Mouse (Mus musculus) embryonic facial prominence, embryonic 15.5 days (tissue): ENCODE measurements around the gene E130309D02Rik. TPM values are rescaled to one million over a fixed set of nuclear protein-coding genes. Genes with fewer than 3 reads are reported as not detected.
A peak's percentile ranks its signal among the peaks of the same experiment; 100 is the strongest.

Experiments
- ATAC-seq: fragments of 200-750 bp; cut with Nextera tagmentation; 2 replicates; pipeline ENCODE4 v1.8.0; 2017; ENCODE audit warnings: low read depth, moderate TSS enrichment; ENCODE audit not compliant: insufficient number of reproducible peaks, low FRiP score, low TSS enrichment
- H3K27ac ChIP-seq: fragments of 300-500 bp; sonication (generic); replicated peaks from 2 replicates; pipeline ENCODE4 v1.5.1; 2015; ENCODE audit warnings: mild to moderate bottlenecking, inconsistent platforms
- H3K27me3 ChIP-seq: fragments of 300-500 bp; sonication (generic); 2 replicates; pipeline ENCODE4 v1.6.1; 2015; ENCODE audit warnings: inconsistent platforms
- H3K36me3 ChIP-seq: fragments of 300-500 bp; sonication (generic); 2 replicates; pipeline ENCODE4 v1.6.1; 2015; ENCODE audit warnings: mild to moderate bottlenecking, inconsistent platforms
- H3K4me1 ChIP-seq: fragments of 300-500 bp; sonication (generic); 2 replicates; pipeline ENCODE4 v1.6.1; 2015; ENCODE audit warnings: inconsistent platforms
- H3K4me2 ChIP-seq: fragments of 300-500 bp; sonication (generic); replicated peaks from 2 replicates; pipeline ENCODE4 v1.6.1; 2015; ENCODE audit warnings: mild to moderate bottlenecking, inconsistent platforms
- H3K4me3 ChIP-seq: fragments of 300-500 bp; sonication (generic); replicated peaks from 2 replicates; pipeline ENCODE4 v1.5.1; 2015; ENCODE audit warnings: mild to moderate bottlenecking, inconsistent platforms
- H3K9ac ChIP-seq: fragments of 300-500 bp; sonication (generic); 2 replicates; pipeline ENCODE4 v1.6.1; 2015; ENCODE audit warnings: inconsistent platforms
- H3K9me3 ChIP-seq: fragments of 300-500 bp; sonication (generic); replicated peaks from 2 replicates; pipeline ENCODE4 v1.6.1; 2016; ENCODE audit warnings: inconsistent platforms
- WGBS: fragments of 180-500 bp; shearing (Covaris S2); methylation state at CpG from one replicate; pipeline ENCODE4 v1.1.7; 2015; 5-methylcytosine and 5-hydroxymethylcytosine counted together
- polyA plus RNA-seq: library from polyadenylated mRNA; unstranded; fragments of >200 nt; fragmentation: Nextera tagmentation; extraction: Ambion mirVana; gene quantifications from 2 replicates; pipeline ENCODE4 v1.2.1, GENCODE M21; 2015

E130309D02Rik gene
- polyA plus RNA-seq, 1 experiment from 2014 or later = 33.7 TPM

DNA sequence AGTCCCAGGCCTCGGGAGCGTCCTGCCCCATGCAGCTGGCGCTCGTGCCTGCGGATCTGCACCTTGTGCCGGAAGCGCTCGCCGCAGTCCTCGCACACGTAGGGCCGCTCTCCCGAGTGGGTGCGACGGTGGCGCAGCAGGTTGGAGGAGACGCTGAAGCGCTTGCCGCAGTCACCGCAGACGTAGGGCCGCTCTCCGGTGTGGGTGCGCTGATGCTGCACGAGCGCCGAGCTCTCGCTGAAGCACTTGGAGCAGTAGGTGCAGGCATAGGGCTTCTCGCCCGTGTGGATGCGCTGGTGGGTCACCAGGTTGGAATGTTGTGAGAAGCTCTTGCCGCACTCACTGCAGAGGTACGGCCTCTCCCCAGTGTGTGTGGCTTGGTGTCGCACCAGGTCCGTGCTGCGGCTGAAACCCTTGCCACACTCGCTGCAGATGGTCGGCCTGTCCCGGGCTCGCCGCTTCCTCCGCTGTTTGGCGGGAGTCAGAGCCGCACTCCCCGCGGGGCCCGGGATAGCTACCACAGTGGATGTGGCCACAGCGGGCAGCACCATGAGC is 27.3 kb downstream of the E130309D02Rik start:
- peak overlapping the region; percentile 40 for H3K4me2 ChIP-seq
- no peak overlapping the region for H3K9ac ChIP-seq
- peaks cover 18% of the 10 kb centered on the region for H3K4me1 ChIP-seq
- peaks cover 71% of the 10 kb centered on the region for H3K27me3 ChIP-seq
- no peak for ATAC-seq
- no peaks in the 10 kb centered on the region for H3K36me3 ChIP-seq
- no peaks in the 10 kb centered on the region for H3K9me3 ChIP-seq
- H3K4me3 ChIP-seq = peak overlapping the region; percentile 26
- no peak overlapping the region for H3K27ac ChIP-seq
- 8% methylated on average over 48 of the region's 48 CpGs for WGBS

DNA sequence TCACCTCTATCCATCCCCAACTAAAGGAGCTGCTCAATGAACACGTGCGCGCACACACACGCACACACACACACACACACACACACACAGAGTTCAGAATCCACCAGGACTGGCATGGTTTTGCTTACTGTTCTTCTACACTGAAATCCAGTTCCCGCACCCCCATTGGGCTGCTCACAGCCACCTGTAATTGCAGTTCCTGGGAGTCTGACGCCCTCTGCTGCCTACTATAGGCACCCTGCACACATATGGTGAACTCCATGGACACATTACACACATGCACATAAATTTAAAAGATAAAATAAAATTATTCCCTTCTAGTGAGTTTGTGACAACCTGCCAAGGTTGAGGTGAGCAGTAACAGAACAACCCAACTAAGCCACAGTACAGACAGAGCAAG is 30.4 kb downstream of the E130309D02Rik start:
- Histone ChIP-seq H3K27ac (no peak overlapping the region), H3K4me1 (peaks cover 12% of the 10 kb centered on the region), H3K27me3 (peaks cover 45% of the 10 kb centered on the region), H3K9ac (no peak overlapping the region), H3K9me3 (no peaks in the 10 kb centered on the region), H3K4me3 (no peak overlapping the region), H3K36me3 (no peaks in the 10 kb centered on the region), H3K4me2 (no peak overlapping the region)
- no peak for ATAC-seq
- WGBS = 43% methylated on average over 6 of the region's 6 CpGs

DNA sequence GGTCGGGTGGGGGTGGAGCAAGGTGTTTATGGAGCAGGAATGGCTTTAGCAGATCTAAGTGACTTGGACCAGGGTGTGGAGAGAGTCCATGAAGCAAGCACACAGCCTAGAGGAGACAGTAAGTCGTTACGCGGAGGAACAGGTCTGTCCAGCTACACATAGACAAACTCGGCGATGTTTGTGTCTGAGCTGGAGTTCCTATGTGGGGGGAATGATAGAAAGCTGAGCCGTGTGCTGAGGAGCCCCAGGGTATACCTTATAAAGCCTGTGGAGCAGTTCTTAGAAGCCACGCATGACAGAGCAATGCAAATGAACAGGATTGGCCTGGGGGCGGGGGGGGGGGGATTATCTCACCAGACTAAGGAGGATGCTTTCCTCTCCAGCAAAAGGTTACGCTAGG is 35.9 kb downstream of the E130309D02Rik start:
- Histone ChIP-seq H3K27me3 (peaks cover 15% of the 10 kb centered on the region), H3K4me2 (no peak overlapping the region), H3K27ac (no peak overlapping the region), H3K4me3 (no peak overlapping the region), H3K4me1 (no peaks in the 10 kb centered on the region), H3K9me3 (no peaks in the 10 kb centered on the region), H3K9ac (no peak overlapping the region), H3K36me3 (no peaks in the 10 kb centered on the region)
- ATAC-seq = no peak
- WGBS = 33% methylated on average over 10 of the region's 10 CpGs

DNA sequence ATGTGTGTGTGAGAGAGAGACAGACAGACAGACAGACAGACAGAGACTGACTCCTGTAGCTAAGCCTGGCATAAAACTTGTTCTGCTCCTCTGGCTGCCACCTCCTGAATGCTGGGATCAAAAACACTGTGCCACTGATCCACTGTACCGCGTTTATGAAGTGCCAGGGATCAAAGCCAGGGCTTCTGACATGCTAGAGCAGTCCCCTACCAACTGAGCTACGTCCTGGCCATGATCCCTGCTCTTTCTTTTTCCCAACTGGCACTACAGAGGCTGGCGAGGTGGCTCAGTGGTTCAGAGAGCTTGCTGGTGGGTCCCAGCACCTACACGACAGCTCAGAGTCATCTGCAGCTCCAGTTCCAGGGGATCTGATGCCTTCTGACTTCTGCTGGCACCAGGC is 39.4 kb downstream of the E130309D02Rik start:
- Histone ChIP-seq H3K4me1 (peaks cover 6% of the 10 kb centered on the region), H3K27ac (no peak overlapping the region), H3K36me3 (no peaks in the 10 kb centered on the region), H3K4me3 (no peak overlapping the region), H3K4me2 (no peak overlapping the region), H3K27me3 (peaks cover 13% of the 10 kb centered on the region), H3K9ac (no peak overlapping the region), H3K9me3 (no peaks in the 10 kb centered on the region)
- 48% methylated on average over 5 of the region's 5 CpGs for WGBS
- no peak for ATAC-seq

DNA sequence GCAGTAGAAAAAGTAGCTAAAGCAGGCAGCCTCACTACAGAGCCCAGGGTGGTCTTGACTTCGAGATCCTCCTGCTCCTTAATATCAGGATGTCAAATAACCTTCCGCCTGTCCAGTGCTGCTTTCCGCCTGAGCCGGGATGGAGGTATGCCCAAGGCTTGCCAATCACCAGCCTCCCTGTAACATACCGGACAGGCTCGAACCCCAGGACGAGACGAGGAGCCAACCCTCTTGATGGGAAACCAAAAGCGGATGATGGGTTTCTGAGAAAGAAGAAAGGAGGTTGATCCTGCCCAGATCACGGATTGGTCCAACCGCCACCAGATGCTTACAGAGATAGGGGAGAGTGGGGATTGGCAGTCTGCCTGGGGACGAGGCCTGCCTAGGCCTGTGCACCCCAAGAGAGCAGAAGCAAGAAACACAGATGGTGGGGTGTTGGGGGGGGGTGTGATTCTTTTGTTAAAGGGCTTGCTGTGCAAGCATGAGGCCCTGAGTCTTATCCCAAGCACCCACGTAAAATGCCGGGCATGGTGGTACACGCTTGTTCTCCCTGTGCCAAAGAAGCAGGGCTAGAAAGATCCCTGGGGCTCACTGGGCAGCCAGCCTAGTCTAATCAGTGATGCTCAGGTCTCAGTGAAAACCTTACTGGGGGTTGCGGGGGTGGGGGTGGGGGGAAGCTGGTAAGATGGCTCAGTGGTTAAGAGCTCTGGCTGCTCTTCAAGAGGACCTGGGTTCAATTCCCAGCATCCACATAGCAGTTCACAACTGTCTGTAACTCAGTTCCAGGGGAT is 42.4 kb downstream of the E130309D02Rik start:
- Histone ChIP-seq H3K9ac (no peak overlapping the region), H3K36me3 (no peaks in the 10 kb centered on the region), H3K27me3 (peaks cover 2% of the 10 kb centered on the region; the same call in 1 of the 2 replicates), H3K4me2 (no peak overlapping the region), H3K9me3 (no peaks in the 10 kb centered on the region), H3K27ac (peak overlapping the region; percentile 65), H3K4me3 (no peak overlapping the region), H3K4me1 (peaks cover 23% of the 10 kb centered on the region)
- ATAC-seq = peak; percentile 5; the same call in 1 of the 2 replicates
- WGBS = 69% methylated on average over 16 of the region's 16 CpGs

DNA sequence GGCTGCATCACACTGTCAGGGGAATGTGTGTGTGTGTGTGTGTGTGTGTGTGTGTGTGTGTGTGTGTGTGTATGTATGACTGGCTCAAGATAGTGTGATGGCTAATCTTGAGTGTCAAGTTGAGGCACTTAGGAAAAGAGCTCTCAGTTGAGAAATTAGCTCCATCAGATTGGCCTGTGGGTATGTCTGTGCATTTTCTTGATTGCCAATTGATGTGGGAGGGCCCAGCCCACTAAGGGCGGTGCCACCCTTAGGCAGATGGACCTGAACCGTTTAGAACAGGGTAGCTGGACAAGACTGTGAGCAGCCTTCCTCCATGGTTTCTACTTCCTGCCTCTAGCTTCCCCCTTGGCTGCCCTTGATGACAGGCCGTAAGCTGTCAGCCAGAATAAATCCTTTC is 43.1 kb downstream of the E130309D02Rik start:
- 66% methylated on average over 3 of the region's 3 CpGs for WGBS
- no peak for ATAC-seq
- Histone ChIP-seq H3K4me2 (no peak overlapping the region), H3K4me1 (peaks cover 23% of the 10 kb centered on the region), H3K9ac (no peak overlapping the region), H3K9me3 (no peaks in the 10 kb centered on the region), H3K27ac (peak overlapping the region; percentile 65), H3K4me3 (no peak overlapping the region), H3K36me3 (no peaks in the 10 kb centered on the region), H3K27me3 (no peaks in the 10 kb centered on the region)

DNA sequence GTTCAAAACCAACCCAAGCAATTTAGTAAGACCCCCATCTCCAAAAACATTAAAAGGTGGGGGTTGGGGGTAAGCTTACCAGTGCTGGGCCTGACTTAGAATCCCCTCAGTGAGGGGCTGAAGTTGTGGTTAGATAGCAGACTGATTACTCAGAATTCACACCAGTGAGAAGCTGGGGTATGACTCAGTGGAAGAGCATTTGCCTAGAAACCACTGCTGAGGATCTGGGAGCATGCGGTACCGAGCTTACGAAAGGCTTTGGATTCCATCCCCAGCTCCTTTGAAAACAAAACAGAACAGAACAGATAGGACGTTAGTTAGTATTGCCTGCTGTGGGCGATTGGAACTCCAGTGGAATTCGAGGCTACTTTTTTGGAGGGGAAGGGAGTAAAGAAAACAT is 43.5 kb downstream of the E130309D02Rik start:
- WGBS = 76% methylated on average over 6 of the region's 6 CpGs
- no peak for ATAC-seq
- no peak overlapping the region for H3K4me3 ChIP-seq

DNA sequence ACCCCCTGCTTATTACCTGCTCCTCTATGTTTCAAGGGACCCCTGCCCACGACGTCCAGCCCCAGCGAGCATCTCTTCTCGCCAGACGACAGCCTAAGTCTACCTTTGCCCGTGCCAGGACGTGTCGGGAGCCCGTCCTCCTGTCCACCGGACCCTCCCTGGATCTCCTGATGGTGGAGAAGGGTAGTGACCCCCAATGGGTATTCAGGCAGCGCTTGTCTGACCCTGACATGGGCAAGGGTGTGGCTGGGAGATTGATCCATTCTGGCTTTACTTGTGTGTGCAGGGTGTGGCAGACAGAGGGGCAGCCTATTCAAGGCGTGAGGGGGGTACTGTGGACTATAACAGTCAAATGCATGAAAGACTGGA is 45.0 kb downstream of the E130309D02Rik start:
- H3K27ac ChIP-seq = peak overlapping the region; percentile 63; the same call in 1 of the 2 replicates
- peak overlapping the region; percentile 88 for H3K4me2 ChIP-seq
- no peaks in the 10 kb centered on the region for H3K9me3 ChIP-seq
- 0 out of 2 replicates have a peak, but pooled peaks have one; percentile 10 for ATAC-seq
- WGBS = 4% methylated on average over 12 of the region's 12 CpGs
- H3K9ac ChIP-seq = peak overlapping the region; percentile 88
- H3K27me3 ChIP-seq = no peaks in the 10 kb centered on the region
- peaks cover 23% of the 10 kb centered on the region for H3K4me1 ChIP-seq
- H3K4me3 ChIP-seq = peak overlapping the region; percentile 78
- H3K36me3 ChIP-seq = no peaks in the 10 kb centered on the region

More for the DNA sequence above, 43.5 kb downstream of the E130309D02Rik start:
- H3K36me3 ChIP-seq = no peaks in the 10 kb centered on the region
- no peaks in the 10 kb centered on the region for H3K27me3 ChIP-seq
- no peak overlapping the region for H3K9ac ChIP-seq
- peaks cover 23% of the 10 kb centered on the region for H3K4me1 ChIP-seq
- no peaks in the 10 kb centered on the region for H3K9me3 ChIP-seq
- no peak overlapping the region for H3K4me2 ChIP-seq
- peak overlapping the region; percentile 65; the same call in 1 of the 2 replicates for H3K27ac ChIP-seq

DNA sequence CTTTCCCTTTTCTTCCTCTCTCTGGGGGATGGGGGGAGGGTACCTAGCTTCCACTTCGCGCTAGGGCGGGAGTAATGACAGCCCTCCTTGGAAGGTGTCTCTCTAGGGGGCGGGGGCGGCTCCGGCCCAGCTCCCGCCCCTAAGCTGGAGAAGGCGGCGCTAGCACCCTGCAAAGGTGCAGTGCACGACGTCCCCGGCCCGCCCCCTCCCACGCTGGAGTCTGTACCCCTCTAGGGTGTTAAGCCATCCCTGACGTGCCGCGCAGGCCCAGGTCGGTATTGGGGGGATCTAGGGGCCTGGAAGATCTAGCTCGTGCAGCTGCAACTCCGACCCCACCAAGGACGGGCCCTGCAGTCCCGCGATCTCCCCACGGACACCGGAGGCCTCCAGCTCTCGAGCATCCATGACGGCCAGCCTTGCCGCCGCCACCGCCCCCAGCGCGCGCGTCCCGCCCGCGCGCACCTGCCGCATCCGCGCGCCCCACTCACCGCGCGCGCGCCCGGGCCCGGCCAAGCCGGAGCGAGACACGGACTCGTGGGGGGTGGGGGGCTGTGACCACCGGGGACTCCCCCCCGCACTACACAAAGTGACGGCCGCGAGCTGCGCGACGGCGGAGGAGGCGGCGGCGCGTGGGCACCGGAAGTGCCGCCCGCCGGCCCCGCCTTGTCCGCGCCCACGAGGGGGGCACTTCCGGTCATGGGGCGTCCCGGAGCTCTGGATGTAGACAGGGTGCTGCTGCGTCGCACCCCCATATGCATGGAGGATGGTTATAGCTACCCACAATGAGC is 45.6 kb downstream of the E130309D02Rik start, which contains the start of gene Zfp316:
TSS of gene Zfp316 (minus strand) at position 660 of the 788 bp plus-strand sequence.
- peak within 1 kb of the TSS; percentile 88 for H3K4me2 ChIP-seq
- no peaks in the 10 kb centered on the region for H3K9me3 ChIP-seq
- peaks cover 2% of the 10 kb centered on the region; the same call in 1 of the 2 replicates for H3K36me3 ChIP-seq
- H3K4me3 ChIP-seq = peak within 1 kb of the TSS; percentile 78
- H3K27ac ChIP-seq = peak within 1 kb of the TSS; percentile 63
- H3K4me1 ChIP-seq = peaks cover 23% of the 10 kb centered on the region
- under 1% methylated on average over 76 of the region's 79 CpGs for WGBS
- ATAC-seq = peak; percentile 80
- peak within 1 kb of the TSS; percentile 88 for H3K9ac ChIP-seq
- no peaks in the 10 kb centered on the region for H3K27me3 ChIP-seq

DNA sequence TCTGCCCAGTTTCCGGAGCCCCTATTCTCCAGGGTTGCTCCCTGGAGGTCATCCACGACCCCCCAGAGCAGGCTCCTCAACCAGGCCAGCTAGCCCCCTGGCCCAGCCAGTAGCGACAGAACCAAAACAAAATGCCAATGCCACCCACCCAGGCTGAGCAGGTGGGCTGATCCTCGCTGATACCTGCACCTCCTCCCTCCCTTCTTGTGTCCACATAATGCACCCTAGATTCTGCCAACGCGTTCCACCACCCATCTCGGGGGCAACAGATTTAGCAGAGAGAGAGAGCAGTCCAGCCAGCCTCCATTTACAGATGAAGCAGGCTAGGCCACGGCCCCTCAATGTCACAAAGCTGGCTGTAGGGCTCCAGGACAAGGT is 46.2 kb downstream of the E130309D02Rik start:
- H3K4me1 ChIP-seq = peaks cover 23% of the 10 kb centered on the region
- H3K4me2 ChIP-seq = peak overlapping the region; percentile 88
- peaks cover 6% of the 10 kb centered on the region for H3K36me3 ChIP-seq
- 27% methylated on average over 8 of the region's 8 CpGs for WGBS
- H3K27ac ChIP-seq = peak overlapping the region; percentile 63; the same call in 1 of the 2 replicates
- peak overlapping the region; percentile 78 for H3K4me3 ChIP-seq
- H3K27me3 ChIP-seq = no peaks in the 10 kb centered on the region
- ATAC-seq = no peak
- H3K9ac ChIP-seq = peak overlapping the region; percentile 88; the same call in 1 of the 2 replicates
- no peaks in the 10 kb centered on the region for H3K9me3 ChIP-seq

DNA sequence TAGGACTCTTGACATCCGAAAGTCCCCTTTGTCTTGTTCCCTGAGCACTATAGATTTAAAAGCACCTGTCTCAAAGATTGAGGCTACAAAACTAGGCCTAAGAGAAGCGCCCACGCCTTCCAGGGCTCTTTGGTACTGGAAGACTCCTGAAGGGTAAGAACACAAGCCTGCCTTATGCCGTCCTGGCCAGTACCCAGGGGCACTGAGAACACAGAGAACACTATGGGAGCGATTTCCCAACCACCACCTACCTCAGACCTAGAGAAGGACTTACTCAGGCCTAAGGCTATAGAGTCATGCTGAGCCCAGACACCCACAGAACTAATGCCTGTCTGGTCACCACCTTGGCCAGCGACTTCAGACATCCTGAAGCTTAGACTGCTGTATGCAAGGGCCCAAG is 48.4 kb downstream of the E130309D02Rik start:
- peaks cover 23% of the 10 kb centered on the region for H3K4me1 ChIP-seq
- 80% methylated on average over 6 of the region's 6 CpGs for WGBS
- H3K4me2 ChIP-seq = no peak overlapping the region
- no peaks in the 10 kb centered on the region for H3K9me3 ChIP-seq
- no peak for ATAC-seq
- no peak overlapping the region for H3K4me3 ChIP-seq
- H3K27me3 ChIP-seq = no peaks in the 10 kb centered on the region
- no peak overlapping the region for H3K9ac ChIP-seq
- H3K36me3 ChIP-seq = peaks cover 28% of the 10 kb centered on the region
- no peak overlapping the region for H3K27ac ChIP-seq
